Mouse (Mus musculus): ENCODE results near the gene Esp16. TPM values are rescaled to one million over a fixed set of nuclear protein-coding genes. Genes with fewer than 3 reads are reported as not detected.
"Not testable (repeated sequence)": the region's sequence is repeated elsewhere in the genome, so short reads cannot be mapped to it uniquely, and the experiment has no call there.

Gene Esp16
- not detected in 2 replicates for total RNA-seq (2021)
- long read RNA-seq, experiment 1: 0 reads
- long read RNA-seq, experiment 2: 0 reads

GRCm38 (mm10) chr17:39535842-39536241 lies at the start of gene Esp16:
Gene Esp16, plus strand, starts transcription at chr17:39536142.
- not testable (repeated sequence) for DNase-seq

- not testable (repeated sequence) for DNase-seq
Measured at GRCm38 (mm10) chr17:39498043-39498442, 37.9 kb upstream of the Esp16 start.

Other genes with a start within 250 kb of the Esp16 start
- not detected in 2 replicates for gene Esp18, start 129.8 kb upstream of the Esp16 start, total RNA-seq (2021)
- not detected in 2 replicates for gene Esp15, start 104.8 kb downstream of the Esp16 start, total RNA-seq (2021)

All from adrenal gland, postnatal 14 days (tissue).